Mouse (Mus musculus) midbrain, postnatal 0 days (tissue): ENCODE data around the gene Dcbld2. TPM values are rescaled to one million over a fixed set of nuclear protein-coding genes. Genes with fewer than 3 reads are reported as not detected.

Experiments used
- ATAC-seq: fragments of 200-750 bp; cut with Nextera tagmentation; 2 replicates; pipeline ENCODE4 v1.8.0; 2017; ENCODE audit warnings: moderate number of reproducible peaks, mild to moderate bottlenecking, moderate TSS enrichment, moderate library complexity; ENCODE audit not compliant: low FRiP score
- DNase-seq: peaks from one replicate; pipeline ENCODE4 v3.0.0-alpha.2; 2015; ENCODE audit warnings: low spot score
- H3K27ac ChIP-seq: fragments of 300-500 bp; sonication (generic); 2 replicates; pipeline ENCODE4 v1.5.1; 2014; ENCODE audit warnings: low read depth, mild to moderate bottlenecking, low read length, mixed read lengths
- H3K27me3 ChIP-seq: fragments of 300-500 bp; sonication (generic); 2 replicates; pipeline ENCODE4 v1.6.1; 2014; ENCODE audit warnings: low read length, control low read depth, mixed read lengths; ENCODE audit not compliant: insufficient read depth
- H3K36me3 ChIP-seq: fragments of 300-500 bp; sonication (generic); 2 replicates; pipeline ENCODE4 v1.6.1; 2014; ENCODE audit warnings: low read length, control low read depth, mixed read lengths; ENCODE audit not compliant: insufficient read depth
- H3K4me1 ChIP-seq: fragments of 300-500 bp; sonication (generic); 2 replicates; pipeline ENCODE4 v1.6.1; 2014; ENCODE audit warnings: mild to moderate bottlenecking, control low read depth, antibody characterized with exemption, low read length, mixed read lengths; ENCODE audit not compliant: insufficient read depth
- H3K4me2 ChIP-seq: fragments of 300-500 bp; sonication (generic); 2 replicates; pipeline ENCODE4 v1.6.1; 2014; ENCODE audit warnings: low read depth, mild to moderate bottlenecking, low read length, mixed read lengths; ENCODE audit not compliant: poor library complexity, severe bottlenecking
- H3K4me3 ChIP-seq: fragments of 300-500 bp; sonication (generic); 2 replicates; pipeline ENCODE4 v1.5.1; 2014; ENCODE audit warnings: low read depth, mild to moderate bottlenecking, low read length, moderate library complexity
- H3K9ac ChIP-seq: fragments of 300-500 bp; sonication (generic); replicated peaks from 2 replicates; pipeline ENCODE4 v1.6.1; 2014; ENCODE audit warnings: mild to moderate bottlenecking, low read length, moderate library complexity, mixed read lengths; ENCODE audit not compliant: poor library complexity, severe bottlenecking
- H3K9me3 ChIP-seq: fragments of 300-500 bp; sonication (generic); 2 replicates; pipeline ENCODE4 v1.6.1; 2016; ENCODE audit warnings: low read length, control low read depth
- CTCF ChIP-seq: IDR thresholded peaks from 2 replicates; pipeline ENCODE4 v1.5.1; 2016; ENCODE audit warnings: antibody characterized with exemption, mild to moderate bottlenecking
- WGBS: fragments of 180-500 bp; shearing (Covaris S2); extraction: QIAGEN DNeasy Blood & Tissue Kit; methylation state at CpG from one replicate; pipeline ENCODE4 v1.1.7; 2014; 5-methylcytosine and 5-hydroxymethylcytosine counted together
- polyA plus RNA-seq: library from polyadenylated mRNA; unstranded; fragments of >200 nt; fragmentation: Nextera tagmentation; extraction: Ambion mirVana; gene quantifications from 2 replicates; pipeline ENCODE4 v1.2.1, GENCODE M21; 2015
- total RNA-seq: library from RNA; depleted of rRNA; stranded (reverse); fragments of >200 nt; gene quantifications from 2 replicates; pipeline ENCODE4 v1.2.3, GENCODE M21; 2014

Gene Dcbld2
- total and polyA plus RNA-seq, 2 experiments from 2014 or later: 3.7 to 34.2 TPM

DNA sequence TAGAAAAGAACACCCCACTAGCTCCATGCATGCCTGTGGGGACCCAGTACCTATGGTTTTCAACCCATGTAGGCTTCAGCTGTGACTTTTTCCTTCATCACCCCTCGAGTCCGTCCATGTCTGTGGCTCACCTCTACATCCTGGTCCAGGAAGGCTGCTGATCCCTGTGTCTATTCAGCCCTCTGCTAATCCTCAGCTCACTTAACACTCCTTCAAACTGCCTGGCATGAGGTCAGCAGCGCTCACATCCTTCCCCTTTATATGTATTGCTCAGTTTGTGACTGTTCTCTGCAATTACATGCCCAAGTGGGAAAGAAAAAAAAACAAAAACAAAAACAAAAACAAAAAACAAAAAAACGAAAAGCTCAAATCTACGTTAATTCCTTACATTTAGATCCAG lies 91.4 kb downstream of the Dcbld2 start:
- TF ChIP-seq CTCF: no peak
- ATAC-seq (no peak), DNase-seq (no peak)
- H3K4me1 ChIP-seq: no peaks in the 10 kb centered on the region
- no peak overlapping the region for H3K9ac ChIP-seq
- no peaks in the 10 kb centered on the region for H3K9me3 ChIP-seq
- WGBS: 33% methylated on average over 5 of the region's 5 CpGs
- H3K4me3 ChIP-seq: no peak overlapping the region
- no peak overlapping the region for H3K27ac ChIP-seq
- H3K36me3 ChIP-seq: no peaks in the 10 kb centered on the region
- no peak overlapping the region for H3K4me2 ChIP-seq
- H3K27me3 ChIP-seq: no peaks in the 10 kb centered on the region

DNA sequence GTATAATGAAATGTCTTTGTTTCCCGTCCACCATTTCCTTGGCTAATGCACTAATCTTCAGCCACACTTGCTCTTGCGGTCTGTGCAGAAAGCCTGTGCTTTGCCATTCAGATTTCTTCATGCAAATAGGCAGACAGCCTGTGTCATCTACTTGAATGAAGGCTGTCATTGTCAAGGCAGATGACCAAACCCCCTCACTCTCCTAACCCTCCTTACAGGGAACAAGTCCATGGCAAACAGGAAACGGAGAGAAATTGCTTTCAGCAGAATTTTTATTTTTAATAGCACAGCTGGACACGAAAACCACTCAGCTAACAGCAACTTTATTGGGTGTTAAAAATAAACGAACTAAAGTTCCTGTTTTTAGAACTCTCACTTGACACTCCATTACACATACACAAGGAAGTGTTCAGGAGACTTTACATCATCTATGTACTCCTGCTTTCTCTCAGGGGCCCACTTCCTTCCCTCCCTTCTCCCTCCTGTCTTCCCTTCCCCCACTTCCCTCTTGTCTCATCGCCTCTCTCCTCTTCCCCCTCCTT lies 93.6 kb downstream of the Dcbld2 start:
- no peak for ATAC-seq

DNA sequence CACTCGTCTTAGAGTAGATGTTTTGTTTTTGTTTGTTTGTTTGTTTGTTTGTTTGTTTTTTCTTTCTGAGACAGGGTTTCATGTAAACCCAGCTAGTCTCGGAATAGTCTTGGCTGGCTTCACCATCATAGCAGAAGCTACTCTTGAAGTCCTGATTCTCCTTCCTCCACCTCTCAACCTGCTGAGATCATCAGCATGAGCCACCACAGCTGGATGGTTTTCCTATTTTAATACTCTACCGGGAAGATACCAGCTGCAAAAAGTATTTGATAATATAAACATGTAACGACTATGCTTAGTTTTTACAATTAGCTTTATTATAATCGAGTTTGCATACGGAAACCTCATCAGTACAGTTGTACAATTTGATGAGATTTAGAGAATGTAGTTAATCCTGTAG lies 94.3 kb downstream of the Dcbld2 start:
- no peak for TF ChIP-seq CTCF
- ATAC-seq (no peak), DNase-seq (no peak)
- Histone ChIP-seq H3K9ac (no peak overlapping the region), H3K9me3 (no peaks in the 10 kb centered on the region), H3K4me1 (peaks cover 2% of the 10 kb centered on the region; the same call in 1 of the 2 replicates), H3K36me3 (no peaks in the 10 kb centered on the region), H3K4me2 (no peak overlapping the region), H3K27me3 (no peaks in the 10 kb centered on the region), H3K4me3 (no peak overlapping the region), H3K27ac (no peak overlapping the region)
- WGBS: 71% methylated on average over 6 of the region's 6 CpGs

More for the DNA sequence above, 93.6 kb downstream of the Dcbld2 start:
- H3K4me3 ChIP-seq: no peak overlapping the region
- no peaks in the 10 kb centered on the region for H3K9me3 ChIP-seq
- H3K36me3 ChIP-seq: no peaks in the 10 kb centered on the region
- H3K27ac ChIP-seq: no peak overlapping the region; the same call in 1 of the 2 replicates
- TF ChIP-seq CTCF: no peak
- DNase-seq: no peak
- H3K4me2 ChIP-seq: no peak overlapping the region
- 31% methylated on average over 6 of the region's 6 CpGs for WGBS
- no peak overlapping the region for H3K9ac ChIP-seq
- H3K27me3 ChIP-seq: no peaks in the 10 kb centered on the region
- no peaks in the 10 kb centered on the region for H3K4me1 ChIP-seq

DNA sequence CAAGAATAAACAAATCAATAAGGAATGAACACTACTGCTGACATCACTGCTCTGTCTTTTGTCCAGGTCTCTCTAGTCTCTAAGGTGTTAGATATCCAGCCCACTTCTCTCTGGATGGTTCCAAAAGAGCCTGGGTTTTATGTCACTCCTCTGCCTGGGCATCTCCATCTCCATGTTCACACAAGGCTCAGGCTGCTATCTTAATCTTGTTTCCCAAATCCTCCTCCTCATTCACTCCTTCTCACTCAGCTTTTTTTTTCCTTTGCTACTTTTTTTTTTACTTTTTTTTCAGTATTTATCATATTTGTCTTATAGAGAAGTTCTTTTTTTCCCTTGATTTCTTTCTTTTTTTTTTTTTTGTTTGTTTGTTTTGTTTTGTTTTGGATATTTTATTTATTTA lies 96.7 kb downstream of the Dcbld2 start:
- H3K27ac ChIP-seq: no peak overlapping the region
- no peaks in the 10 kb centered on the region for H3K36me3 ChIP-seq
- no peak for ATAC-seq
- no peak overlapping the region for H3K4me2 ChIP-seq
- no peaks in the 10 kb centered on the region for H3K27me3 ChIP-seq
- DNase-seq: no peak
- H3K9me3 ChIP-seq: no peaks in the 10 kb centered on the region
- peaks cover 2% of the 10 kb centered on the region; the same call in 1 of the 2 replicates for H3K4me1 ChIP-seq
- no peak for TF ChIP-seq CTCF
- no peak overlapping the region for H3K9ac ChIP-seq
- no peak overlapping the region for H3K4me3 ChIP-seq

DNA sequence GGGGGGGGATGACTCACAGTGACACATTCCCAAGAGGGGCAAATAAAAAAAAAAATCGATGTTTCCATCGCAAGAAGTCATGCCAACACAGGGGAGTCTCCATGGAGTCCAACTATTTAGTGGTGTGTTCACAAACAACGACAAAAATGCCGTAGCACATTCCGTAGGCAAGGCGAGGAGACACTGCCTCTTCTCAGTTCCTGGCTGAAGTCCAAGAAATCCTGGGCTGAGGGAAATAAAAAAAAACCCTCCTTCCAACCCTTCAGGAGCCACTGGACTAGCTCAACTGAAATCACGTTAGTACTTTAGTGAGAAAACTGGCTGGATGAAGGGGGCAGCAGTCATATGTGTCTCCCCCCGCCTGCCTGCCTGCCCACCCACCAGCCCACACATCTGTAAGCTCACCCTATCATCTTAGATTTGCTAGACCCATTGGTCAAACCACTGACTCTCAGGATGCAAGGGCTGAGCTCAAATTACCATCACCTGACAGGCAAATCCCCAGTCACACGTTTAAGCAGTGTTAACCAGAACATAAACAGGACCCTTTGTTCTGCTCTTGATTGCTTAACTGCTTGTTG lies 104.0 kb downstream of the Dcbld2 start:
- DNase-seq (peak; percentile 65), ATAC-seq (no peak)
- no peak for TF ChIP-seq CTCF
- Histone ChIP-seq H3K9ac (no peak overlapping the region), H3K27ac (0 out of 2 replicates have a peak overlapping the region, but pooled peaks have one; percentile 7), H3K36me3 (no peaks in the 10 kb centered on the region), H3K9me3 (no peaks in the 10 kb centered on the region), H3K4me3 (no peak overlapping the region), H3K4me1 (peaks cover 1% of the 10 kb centered on the region; the same call in 1 of the 2 replicates), H3K27me3 (no peaks in the 10 kb centered on the region), H3K4me2 (no peak overlapping the region)
- WGBS: 29% methylated on average over 9 of the region's 9 CpGs

DNA sequence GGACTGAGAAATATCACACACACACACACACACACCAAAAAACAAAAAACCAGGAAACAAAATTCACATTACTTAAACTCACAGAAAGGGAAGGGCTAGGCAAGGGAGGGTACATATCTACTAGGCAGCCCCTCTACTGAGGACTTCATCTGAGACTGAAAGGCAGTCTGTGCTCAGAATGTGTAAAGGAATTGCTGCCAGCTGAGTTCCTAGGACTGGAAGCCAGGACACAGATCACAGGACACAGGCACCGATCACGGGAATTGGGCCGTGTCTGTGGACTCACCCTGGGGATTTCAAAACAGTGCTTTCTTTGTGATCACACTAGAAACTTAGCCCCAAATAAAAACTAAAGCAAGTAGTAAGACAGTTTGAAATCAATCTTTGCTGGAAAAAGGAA lies 104.6 kb downstream of the Dcbld2 start:
- no peak overlapping the region for H3K9ac ChIP-seq
- no peaks in the 10 kb centered on the region for H3K4me1 ChIP-seq
- no peak overlapping the region for H3K4me2 ChIP-seq
- no peaks in the 10 kb centered on the region for H3K36me3 ChIP-seq
- 0 out of 2 replicates have a peak overlapping the region, but pooled peaks have one; percentile 7 for H3K27ac ChIP-seq
- TF ChIP-seq CTCF: no peak
- WGBS: 19% methylated on average over 3 of the region's 3 CpGs
- peak; percentile 64 for DNase-seq
- H3K27me3 ChIP-seq: no peaks in the 10 kb centered on the region
- H3K9me3 ChIP-seq: no peaks in the 10 kb centered on the region
- no peak overlapping the region for H3K4me3 ChIP-seq
- peak; percentile 65; the same call in 1 of the 2 replicates for ATAC-seq
